Mouse (Mus musculus) embryonic fibroblast, embryonic 13.5 days (primary cell): ENCODE measurements at regions not wholly inside any gene's neighbourhood (a gene's known extent, or its start where the extent isn't known, plus 50 kb on each side); places are given as distances from the start of the nearest gene placed in this dataset.

Experiments
- H3K27ac ChIP-seq: 2 replicates; pipeline ENCODE4 v1.5.1; 2012; ENCODE audit warnings: low read length, control low read depth, inconsistent platforms; ENCODE audit not compliant: insufficient read depth
- H3K4me1 ChIP-seq: 2 replicates; pipeline ENCODE4 v1.6.1; 2011; ENCODE audit warnings: low read length; ENCODE audit not compliant: control insufficient read depth, insufficient read depth
- H3K4me3 ChIP-seq: 2 replicates; pipeline ENCODE4 v1.5.1; 2011; ENCODE audit warnings: mild to moderate bottlenecking, control low read depth, low read length; ENCODE audit not compliant: insufficient read depth
- CTCF ChIP-seq: IDR thresholded peaks from 2 replicates; pipeline ENCODE4 v1.5.1; 2011; ENCODE audit warnings: mild to moderate bottlenecking, control low read depth, low read length, moderate library complexity, borderline replicate concordance; ENCODE audit not compliant: insufficient read depth
- POLR2A ChIP-seq: IDR thresholded peaks from 2 replicates; pipeline ENCODE4 v1.6.1; 2011; ENCODE audit warnings: low read depth, mild to moderate bottlenecking, control low read depth, low read length, moderate library complexity

DNA sequence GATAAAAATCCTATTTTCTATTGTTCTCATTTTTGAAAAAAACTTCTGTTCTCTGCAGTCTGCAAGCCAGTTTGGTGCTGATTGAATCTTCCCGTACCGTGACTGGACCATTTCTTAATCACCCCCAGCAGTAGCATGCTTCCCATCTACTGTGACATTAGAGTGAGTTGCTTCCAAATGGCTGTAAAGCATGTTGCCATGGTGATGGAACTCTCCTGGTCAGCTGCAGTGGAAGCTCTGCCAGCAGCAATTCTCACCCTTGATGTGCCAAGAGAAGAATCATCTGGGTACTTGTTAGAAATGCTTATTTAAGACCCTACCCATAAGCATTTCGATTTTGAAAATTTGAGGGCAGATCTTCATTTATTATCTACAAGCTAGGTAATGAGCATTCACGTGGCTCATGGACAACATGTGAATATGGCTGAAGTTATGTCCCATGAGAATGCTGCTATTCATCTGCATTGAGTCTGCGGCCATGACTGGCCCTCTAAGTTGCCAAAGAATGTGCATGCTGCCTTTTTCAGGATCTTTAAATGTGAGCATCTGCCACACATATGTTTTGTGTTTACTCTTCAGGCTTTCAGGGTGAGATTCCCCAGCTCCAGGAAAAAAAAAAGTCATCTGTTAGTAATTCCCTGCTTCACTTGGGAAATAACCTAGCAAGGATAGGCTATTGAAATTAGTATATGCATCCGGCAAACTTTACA lies 62.8 kb downstream of the H2al1n start:
- H3K4me1 ChIP-seq = no peaks in the 10 kb centered on the region; the same call in 1 of the 2 replicates
- TF ChIP-seq CTCF = no peak
- TF ChIP-seq POLR2A = no peak
- H3K27ac ChIP-seq = peak overlapping the region; percentile 93
- H3K4me3 ChIP-seq = no peak overlapping the region

DNA sequence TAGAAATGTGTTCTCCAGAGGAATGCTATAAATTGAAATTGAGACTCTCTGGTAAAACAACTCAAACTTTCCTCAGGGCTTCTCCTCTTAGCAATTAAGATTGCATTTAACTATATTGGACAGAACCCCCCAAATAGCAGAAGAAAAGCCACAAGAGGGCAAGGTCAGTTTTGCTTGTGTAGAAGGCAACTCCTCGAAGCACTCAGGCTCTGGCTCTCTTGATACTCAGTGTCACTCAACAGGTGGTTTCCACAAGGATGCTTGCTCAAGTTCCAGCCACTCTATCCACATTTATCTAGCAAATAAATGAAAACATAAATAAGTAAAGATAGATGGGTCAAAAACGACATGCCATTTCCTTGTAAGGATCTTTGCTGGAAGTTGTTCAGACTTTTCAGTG lies 68.4 kb downstream of the H2al1n start:
- Histone ChIP-seq H3K4me3 (no peak overlapping the region), H3K27ac (no peak overlapping the region), H3K4me1 (no peaks in the 10 kb centered on the region)
- no peak for TF ChIP-seq CTCF
- TF ChIP-seq POLR2A = no peak

DNA sequence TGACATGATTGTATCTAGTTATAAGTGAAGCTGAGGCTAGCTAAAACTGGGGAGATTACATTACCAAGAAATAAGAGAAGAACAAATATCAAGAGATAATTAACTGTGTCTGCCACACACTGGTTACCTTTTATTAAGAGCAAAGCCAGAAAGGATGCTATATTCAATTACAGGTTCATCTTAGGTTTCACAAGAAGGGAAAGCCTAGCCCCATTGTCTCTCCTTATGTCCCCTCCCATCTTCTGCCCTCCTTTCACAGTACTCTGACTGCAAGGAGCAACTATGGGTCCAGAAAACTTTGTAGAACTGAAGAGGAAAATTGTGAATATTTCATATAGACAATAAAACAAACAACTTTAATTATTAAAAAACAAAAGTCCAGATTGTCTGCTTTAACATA lies 68.8 kb downstream of the H2al1n start:
- Histone ChIP-seq H3K4me3 (no peak overlapping the region), H3K27ac (no peak overlapping the region), H3K4me1 (no peaks in the 10 kb centered on the region)
- no peak for TF ChIP-seq POLR2A
- no peak for TF ChIP-seq CTCF

DNA sequence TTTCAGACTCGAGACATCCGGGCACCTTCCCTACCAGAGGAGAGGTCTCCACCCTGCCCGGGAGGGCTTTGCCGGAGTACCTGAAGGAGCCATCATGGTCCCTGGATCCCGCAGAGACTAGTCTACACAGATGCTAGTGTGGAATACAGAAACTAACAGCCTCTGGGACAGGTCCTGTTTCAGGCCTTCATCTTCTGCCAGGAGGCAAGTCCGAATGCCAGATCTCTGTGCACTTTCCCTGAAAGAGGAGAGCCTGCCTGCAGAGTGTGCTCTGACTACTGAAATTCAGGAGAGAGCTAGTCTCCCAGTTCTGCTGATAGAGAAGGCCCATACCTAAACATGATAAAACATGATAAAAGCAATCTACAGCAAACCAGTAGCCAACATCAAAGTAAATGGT lies 83.9 kb downstream of the H2al1n start:
- Histone ChIP-seq H3K27ac (no peak overlapping the region), H3K4me1 (no peaks in the 10 kb centered on the region), H3K4me3 (no peak overlapping the region)
- TF ChIP-seq POLR2A (no peak), CTCF (no peak)

DNA sequence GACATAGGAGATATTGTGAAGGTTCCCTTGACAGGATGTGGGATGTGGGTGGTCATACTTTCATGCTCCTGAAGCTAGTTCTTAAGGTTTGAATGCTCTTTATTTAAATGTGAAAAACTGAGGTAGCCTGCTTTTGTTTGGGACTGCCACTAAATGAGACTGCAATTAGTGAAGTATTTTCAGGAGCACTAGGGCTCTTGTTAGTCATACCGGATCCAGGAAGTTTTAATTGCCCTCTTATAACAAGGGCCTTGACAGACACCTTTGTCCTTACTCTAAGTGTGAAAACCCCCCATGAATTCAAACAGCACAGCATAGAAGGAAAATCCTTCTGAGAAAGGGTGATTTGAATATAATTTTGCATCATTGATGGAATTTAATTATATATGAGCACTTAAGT lies 91.2 kb downstream of the H2al1n start:
- Histone ChIP-seq H3K4me1 (no peaks in the 10 kb centered on the region), H3K4me3 (no peak overlapping the region), H3K27ac (no peak overlapping the region)
- TF ChIP-seq CTCF (no peak), POLR2A (no peak)

DNA sequence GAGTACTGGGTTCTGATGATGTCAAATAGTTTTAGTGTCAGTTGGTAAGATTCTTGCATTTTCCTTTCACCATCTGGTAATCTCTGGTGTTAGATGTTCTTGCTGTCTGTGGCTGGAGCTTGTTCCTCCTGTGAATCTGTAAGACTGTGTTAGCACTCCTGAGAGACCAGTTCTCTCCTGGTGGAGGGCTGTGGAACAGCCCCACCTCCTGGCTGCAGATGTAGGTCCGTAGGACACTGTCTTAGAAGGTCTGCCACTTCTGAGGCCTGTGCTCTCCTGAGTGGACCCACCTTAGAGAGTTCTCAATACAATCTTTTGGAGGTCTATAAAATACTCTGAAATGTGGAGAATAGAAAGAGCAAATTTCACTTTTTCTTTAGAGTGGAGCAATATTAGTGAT lies 101.8 kb downstream of the H2al1n start:
- TF ChIP-seq POLR2A (no peak), CTCF (no peak)
- H3K4me3 ChIP-seq = no peak overlapping the region
- no peaks in the 10 kb centered on the region for H3K4me1 ChIP-seq
- H3K27ac ChIP-seq = no peak overlapping the region

DNA sequence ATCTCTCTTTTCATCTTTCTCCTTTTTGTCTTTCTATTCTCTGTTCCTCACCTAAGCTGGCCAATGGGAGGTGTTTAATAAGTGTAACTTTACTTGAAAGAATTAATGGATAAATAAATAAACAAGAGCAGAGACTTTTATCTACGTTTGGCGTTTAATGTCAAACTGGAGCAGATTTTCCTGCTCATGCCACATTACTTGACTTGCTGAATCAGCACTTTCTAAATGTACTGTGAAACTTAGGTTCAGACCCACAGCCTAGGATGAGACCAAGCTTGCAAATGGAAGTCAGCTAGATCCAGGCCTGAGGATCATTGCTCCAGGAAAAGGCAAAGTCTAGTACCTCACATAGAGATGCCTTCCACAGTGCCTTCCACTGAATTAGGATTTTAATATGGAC lies 141.5 kb downstream of the H2al1n start:
- TF ChIP-seq CTCF (no peak), POLR2A (no peak)
- no peak overlapping the region for H3K4me3 ChIP-seq
- H3K4me1 ChIP-seq = no peaks in the 10 kb centered on the region
- H3K27ac ChIP-seq = no peak overlapping the region

DNA sequence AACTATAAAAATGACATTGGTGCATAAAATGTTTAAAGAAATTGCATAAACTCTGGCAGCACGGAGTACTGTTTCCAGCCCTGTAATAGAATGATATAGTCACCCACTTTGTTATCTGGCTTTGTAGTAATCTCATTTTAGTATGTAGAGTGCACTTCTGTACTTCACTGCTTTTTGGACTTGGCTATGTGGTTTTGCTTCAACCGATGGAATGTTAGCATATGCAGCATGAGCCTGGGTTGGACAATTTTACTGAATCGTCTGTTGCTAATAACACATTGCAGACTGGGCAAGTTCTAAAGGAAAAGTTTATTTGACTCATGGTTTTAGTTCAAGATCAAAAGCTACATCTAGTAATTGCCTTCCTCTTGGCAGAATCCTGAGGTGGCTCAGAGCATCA lies 142.4 kb downstream of the H2al1n start:
- Histone ChIP-seq H3K4me3 (no peak overlapping the region), H3K4me1 (no peaks in the 10 kb centered on the region), H3K27ac (no peak overlapping the region)
- TF ChIP-seq CTCF = no peak
- TF ChIP-seq POLR2A = no peak

DNA sequence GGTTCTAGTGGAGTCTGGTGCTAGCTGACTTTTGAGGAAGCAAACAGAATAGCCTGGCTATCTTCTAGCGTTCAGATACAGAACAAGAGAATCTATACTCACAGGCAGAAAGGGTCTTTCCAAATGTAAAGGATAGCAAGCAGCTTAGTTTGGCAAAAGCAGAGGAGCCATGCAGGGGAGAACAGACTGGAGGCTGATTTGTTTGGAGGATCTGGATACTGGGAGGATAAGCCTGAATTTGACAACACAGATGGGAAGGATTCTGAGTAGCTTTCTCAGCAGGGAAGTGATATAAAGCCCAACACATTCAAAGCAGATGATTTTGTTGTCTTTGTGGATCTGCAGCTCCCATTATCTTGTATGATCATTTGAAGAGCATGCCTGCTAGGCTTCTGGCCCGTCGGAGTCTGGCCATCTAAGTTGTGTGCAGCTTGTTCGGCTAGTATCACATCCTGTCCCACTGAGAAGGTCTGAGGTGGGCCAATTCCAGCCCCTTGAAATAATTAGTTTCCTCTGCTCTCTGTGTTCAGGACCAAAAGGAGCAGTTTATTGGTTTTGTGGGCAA lies 145.6 kb downstream of the H2al1n start:
- TF ChIP-seq POLR2A (no peak), CTCF (no peak)
- no peak overlapping the region for H3K27ac ChIP-seq
- no peaks in the 10 kb centered on the region for H3K4me1 ChIP-seq
- H3K4me3 ChIP-seq = no peak overlapping the region
